Mouse (Mus musculus) CH12.LX (cell line): ENCODE results near the gene Enpp4. TPM values are rescaled to one million over a fixed set of nuclear protein-coding genes. Genes with fewer than 3 reads are reported as not detected.

ENCODE experiments used
- DNase-seq: peaks from one replicate; pipeline ENCODE4 v3.0.0-alpha.2; 2013; ENCODE audit errors: extremely low read depth
- H3K27ac ChIP-seq: 2 replicates; pipeline ENCODE4 v1.5.1; 2012; ENCODE audit warnings: low read depth, mild to moderate bottlenecking, control low read depth, moderate library complexity; ENCODE audit not compliant: insufficient read depth
- H3K27me3 ChIP-seq: replicated peaks from 2 replicates; pipeline ENCODE3; 2012; ENCODE audit warnings: inconsistent platforms
- H3K36me3 ChIP-seq, 2 experiments: replicated peaks in 1 of 2; 2 replicates each; pipeline versions ENCODE3 to v1.6.1; 2012; ENCODE audit warnings: inconsistent platforms in 1 of 2, low read length in 1 of 2, mild to moderate bottlenecking in 1 of 2, mixed read lengths in 1 of 2, moderate library complexity in 1 of 2; ENCODE audit not compliant: control insufficient read depth in 1 of 2, insufficient read depth in 1 of 2
- H3K4me1 ChIP-seq, 2 experiments: 2 replicates each; pipeline ENCODE4 v1.6.1; 2012; ENCODE audit warnings: inconsistent platforms in 1 of 2, moderate library complexity in 1 of 2; ENCODE audit not compliant: insufficient read depth in 2 of 2, control insufficient read depth in 1 of 2
- H3K4me2 ChIP-seq: 2 replicates; pipeline ENCODE4 v1.6.1; 2012; ENCODE audit warnings: low read depth, mild to moderate bottlenecking, control low read depth; ENCODE audit not compliant: poor library complexity, insufficient read depth, severe bottlenecking
- H3K4me3 ChIP-seq, 3 experiments: fragments of 150-350 bp in 1 of 3; sonication (generic) in 1 of 3; replicated peaks in 1 of 3; 2 replicates each; pipeline versions ENCODE3 to v1.5.1; 2011 to 2012; ENCODE audit warnings: low read depth in 2 of 3, low read length in 2 of 3, mild to moderate bottlenecking in 2 of 3, moderate library complexity in 2 of 3, control low read depth in 1 of 3, improper control_type of control experiment in 1 of 3, inconsistent platforms in 1 of 3, mixed read lengths in 1 of 3; ENCODE audit not compliant: poor library complexity in 1 of 3
- H3K79me2 ChIP-seq: replicated peaks from 2 replicates; pipeline ENCODE4 v1.6.1; 2012; ENCODE audit warnings: mild to moderate bottlenecking, moderate library complexity; ENCODE audit not compliant: control insufficient read depth, poor library complexity, insufficient read depth, severe bottlenecking; ENCODE audit errors: extremely low read depth
- H3K9ac ChIP-seq: 2 replicates; pipeline ENCODE4 v1.6.1; 2012; ENCODE audit warnings: low read depth, mild to moderate bottlenecking, control low read depth, moderate library complexity; ENCODE audit not compliant: insufficient read depth
- H3K9me3 ChIP-seq: replicated peaks from 2 replicates; pipeline ENCODE3; 2012; ENCODE audit warnings: low read length, inconsistent platforms, mixed read lengths
- BHLHE40 ChIP-seq: IDR thresholded peaks from 2 replicates; pipeline ENCODE4 v1.6.1; 2011; ENCODE audit warnings: mild to moderate bottlenecking, low read depth, low read length, improper control_type of control experiment
- E2F4 ChIP-seq: IDR thresholded peaks from 2 replicates; pipeline ENCODE4 v1.6.1; 2011; ENCODE audit warnings: low read depth, low read length, improper control_type of control experiment; ENCODE audit not compliant: insufficient replicate concordance
- EP300 ChIP-seq: IDR thresholded peaks from 2 replicates; pipeline ENCODE4 v1.6.1; 2011; ENCODE audit warnings: low read length, improper control_type of control experiment
- JUND ChIP-seq: conservative IDR thresholded peaks from 2 replicates; pipeline ENCODE4 v1.6.1; 2011; ENCODE audit warnings: low read depth, low read length, improper control_type of control experiment
- MAFK ChIP-seq: IDR thresholded peaks from 2 replicates; pipeline ENCODE4 v1.6.1; 2011; ENCODE audit warnings: low read length, improper control_type of control experiment; ENCODE audit not compliant: insufficient replicate concordance
- MAZ ChIP-seq: IDR thresholded peaks from 2 replicates; pipeline ENCODE4 v1.6.1; 2012; ENCODE audit warnings: low read depth, mild to moderate bottlenecking, inconsistent platforms, low read length, improper control_type of control experiment, moderate library complexity
- NELFE ChIP-seq: IDR thresholded peaks from 2 replicates; pipeline ENCODE4 v1.6.1; 2011; ENCODE audit warnings: low read depth, low read length, improper control_type of control experiment
- PAX5 ChIP-seq: IDR thresholded peaks from 2 replicates; pipeline ENCODE4 v1.6.1; 2012; ENCODE audit warnings: low read length, inconsistent platforms, mixed read lengths
- POLR2A ChIP-seq: IDR thresholded peaks from 2 replicates; pipeline ENCODE4 v1.6.1; 2011; ENCODE audit warnings: low read depth, mild to moderate bottlenecking, improper control_type of control experiment, low read length
- POLR2AphosphoS2 ChIP-seq: IDR thresholded peaks from 2 replicates; pipeline ENCODE4 v1.6.1; 2011; ENCODE audit warnings: low read depth, low read length, improper control_type of control experiment
- RAD21 ChIP-seq: IDR thresholded peaks from 2 replicates; pipeline ENCODE4 v1.6.1; 2011; ENCODE audit warnings: low read depth, mild to moderate bottlenecking, low read length, improper control_type of control experiment, moderate library complexity
- SIN3A ChIP-seq: IDR thresholded peaks from 2 replicates; pipeline ENCODE4 v1.6.1; 2012; ENCODE audit warnings: low read length, improper control_type of control experiment, inconsistent platforms
- USF2 ChIP-seq: conservative IDR thresholded peaks from 2 replicates; pipeline ENCODE4 v1.6.1; 2011; ENCODE audit warnings: low read depth, low read length, improper control_type of control experiment
- ZC3H11A ChIP-seq: IDR thresholded peaks from 2 replicates; pipeline ENCODE4 v1.6.1; 2012; ENCODE audit warnings: low read depth, mild to moderate bottlenecking, inconsistent platforms, low read length, improper control_type of control experiment
- ZKSCAN1 ChIP-seq: IDR thresholded peaks from 2 replicates; pipeline ENCODE4 v1.6.1; 2012; ENCODE audit warnings: low read depth, inconsistent platforms, low read length, improper control_type of control experiment, borderline replicate concordance
- ZMIZ1 ChIP-seq: IDR thresholded peaks from 2 replicates; pipeline ENCODE4 v1.6.1; 2012; ENCODE audit warnings: low read depth, mild to moderate bottlenecking, inconsistent platforms, low read length, improper control_type of control experiment
- ZNF384 ChIP-seq: IDR thresholded peaks from 2 replicates; pipeline ENCODE4 v1.6.1; 2012; ENCODE audit warnings: low read depth, low read length, improper control_type of control experiment, inconsistent platforms
- dilution Hi-C: fragments of 300-500 bp; cut with MboI; formaldehyde crosslinking; loops from 2 replicates; pipeline ENCODE4 v1.14.3; 2020; ENCODE audit warnings: low sequenced_read_pairs; ENCODE audit not compliant: extremely low pct_unique_long_range_greater_than_20kb, extremely low pct_ligation_motif_present
- in situ Hi-C: fragments of 300-500 bp; cut with MboI; formaldehyde crosslinking; loops from 3 replicates; pipeline ENCODE4 v1.14.3; 2019; ENCODE audit warnings: low sequenced_read_pairs, low pct_ligation_motif_present, low pct_unique_long_range_greater_than_20kb, mixed read lengths
- polyA plus RNA-seq: library from polyadenylated mRNA; unstranded; fragments of >175 nt; gene quantifications from 2 replicates; pipeline ENCODE4 v1.2.1, GENCODE M21; 2012; ENCODE audit warnings: low read depth; ENCODE audit not compliant: insufficient read length
- total RNA-seq, 2 experiments: library from RNA; depleted of rRNA; stranded (reverse); fragments of 300-350 nt in 1 of 2; fragments of >200 nt in 1 of 2; gene quantifications; 2 replicates each; pipeline ENCODE4 v1.2.3; 2012 to 2014

Gene Enpp4
- total and polyA plus RNA-seq, 3 experiments = 0.11 to 0.34 (median 0.16) TPM

GRCm38 (mm10) chr17:44121366-44122100, 15.9 kb upstream of the Enpp4 start:
- no peaks in the 10 kb centered on the region for H3K9me3 ChIP-seq
- dilution Hi-C loops = no loop called here
- no peak for TF ChIP-seq JUND
- no peak for TF ChIP-seq MAFK
- no peak for TF ChIP-seq POLR2A
- no peak for TF ChIP-seq E2F4
- no peak for TF ChIP-seq ZNF384
- TF ChIP-seq ZMIZ1 = no peak
- TF ChIP-seq BHLHE40 = no peak
- H3K4me3 ChIP-seq = no peak overlapping the region
- no peaks in the 10 kb centered on the region for H3K36me3 ChIP-seq
- no peak for DNase-seq
- peak overlapping the region; percentile 40; the same call in 1 of the 2 replicates for H3K4me2 ChIP-seq
- in situ Hi-C loops = loop anchor here (10.0 kb wide), 1 partner anchor 47 kb away; the partner anchor contains the start of gene Enpp5
- peaks cover 87% of the 10 kb centered on the region for H3K27me3 ChIP-seq
- no peak overlapping the region for H3K9ac ChIP-seq
- peaks cover 2 to 6% of the 10 kb centered on the region in 2 experiments; a peak in 3 of 4 replicates for H3K4me1 ChIP-seq
- H3K27ac ChIP-seq = no peak overlapping the region
- H3K79me2 ChIP-seq = no peaks in the 10 kb centered on the region

DNA sequence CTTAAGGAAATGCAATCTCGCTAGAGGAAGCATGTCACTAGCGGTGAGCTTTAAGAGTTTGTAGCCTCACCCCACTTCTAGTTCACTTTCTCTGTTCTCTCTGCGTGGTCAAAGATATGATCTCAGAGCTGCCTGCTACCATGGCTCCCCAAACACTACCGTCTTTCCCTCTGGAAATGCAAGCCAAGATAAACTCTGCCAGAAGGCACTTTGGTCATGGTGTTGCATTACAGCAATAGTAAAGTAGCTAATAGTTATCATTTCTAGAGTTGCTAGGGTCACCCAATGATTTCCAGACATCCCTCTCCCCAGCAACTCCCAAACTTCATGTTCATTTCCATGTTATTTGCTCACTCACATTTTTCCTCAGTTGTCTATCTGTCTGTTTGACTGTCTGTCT, 12.6 kb upstream of the Enpp4 start:
- no peaks in the 10 kb centered on the region for H3K9me3 ChIP-seq
- H3K79me2 ChIP-seq = no peaks in the 10 kb centered on the region
- H3K4me1 ChIP-seq = peaks cover 2 to 6% of the 10 kb centered on the region in 2 experiments; a peak in 3 of 4 replicates
- dilution Hi-C loops (no loop called here), in situ Hi-C loops (no loop called here)
- H3K36me3 ChIP-seq = no peaks in the 10 kb centered on the region
- no peak overlapping the region for H3K9ac ChIP-seq
- H3K4me2 ChIP-seq = no peak overlapping the region
- no peak for DNase-seq
- TF ChIP-seq NELFE = no peak
- no peak for TF ChIP-seq EP300
- TF ChIP-seq PAX5 = no peak
- TF ChIP-seq ZC3H11A = no peak
- TF ChIP-seq RAD21 = no peak
- no peak for TF ChIP-seq ZKSCAN1
- TF ChIP-seq SIN3A = no peak
- TF ChIP-seq MAZ = no peak
- TF ChIP-seq POLR2AphosphoS2 = no peak
- TF ChIP-seq USF2 = no peak
- H3K4me3 ChIP-seq = no peak overlapping the region
- no peak overlapping the region for H3K27ac ChIP-seq
- H3K27me3 ChIP-seq = peaks cover 64% of the 10 kb centered on the region
